Mouse (Mus musculus) heart, postnatal 0 days (tissue): Measurements from ENCODE around the gene Nup107. TPM values are rescaled to one million over a fixed set of nuclear protein-coding genes. Genes with fewer than 3 reads are reported as not detected.

ENCODE experiments used
- ATAC-seq: fragments of 200-750 bp; cut with Nextera tagmentation; 2 replicates; pipeline ENCODE4 v1.8.0; 2017; ENCODE audit warnings: low read depth, moderate number of reproducible peaks, moderate library complexity; ENCODE audit not compliant: insufficient read depth
- DNase-seq: peaks from one replicate; pipeline ENCODE4 v3.0.0-alpha.2; 2016; ENCODE audit warnings: low spot score
- H3K27ac ChIP-seq: fragments of 300-500 bp; sonication (generic); 2 replicates; pipeline ENCODE4 v1.5.1; 2014; ENCODE audit warnings: low read depth, mild to moderate bottlenecking
- H3K27me3 ChIP-seq: fragments of 300-500 bp; sonication (generic); 2 replicates; pipeline ENCODE4 v1.6.1; 2014; ENCODE audit warnings: low read length, mixed read lengths; ENCODE audit not compliant: control insufficient read depth, insufficient read depth
- H3K36me3 ChIP-seq: fragments of 300-500 bp; sonication (generic); replicated peaks from 2 replicates; pipeline ENCODE4 v1.6.1; 2014; ENCODE audit warnings: low read length, mixed read lengths; ENCODE audit not compliant: control insufficient read depth, insufficient read depth
- H3K4me1 ChIP-seq: fragments of 300-500 bp; sonication (generic); 2 replicates; pipeline ENCODE4 v1.6.1; 2014; ENCODE audit warnings: antibody characterized with exemption; ENCODE audit not compliant: control insufficient read depth, insufficient read depth
- H3K4me2 ChIP-seq: fragments of 300-500 bp; sonication (generic); 2 replicates; pipeline ENCODE4 v1.6.1; 2014; ENCODE audit warnings: low read depth, mild to moderate bottlenecking, low read length, moderate library complexity
- H3K4me3 ChIP-seq: fragments of 300-500 bp; sonication (generic); 2 replicates; pipeline ENCODE4 v1.5.1; 2014; ENCODE audit warnings: low read depth, low read length
- H3K9ac ChIP-seq: fragments of 300-500 bp; sonication (generic); replicated peaks from 2 replicates; pipeline ENCODE4 v1.6.1; 2014; ENCODE audit warnings: low read depth, low read length, mixed read lengths
- H3K9me3 ChIP-seq: fragments of 300-500 bp; sonication (generic); replicated peaks from 2 replicates; pipeline ENCODE4 v1.6.1; 2016; ENCODE audit warnings: low read length; ENCODE audit not compliant: control insufficient read depth
- CTCF ChIP-seq: IDR thresholded peaks from 2 replicates; pipeline ENCODE4 v1.5.1; 2016; ENCODE audit warnings: antibody characterized with exemption, control low read depth, low read depth
- EP300 ChIP-seq: IDR thresholded peaks from 2 replicates; pipeline ENCODE4 v1.6.1; 2016; ENCODE audit warnings: antibody characterized with exemption, low read depth
- WGBS: fragments of 180-500 bp; shearing (Covaris S2); extraction: QIAGEN DNeasy Blood & Tissue Kit; methylation state at CpG from one replicate; pipeline ENCODE4 v1.1.7; 2014; 5-methylcytosine and 5-hydroxymethylcytosine counted together
- polyA plus RNA-seq: library from polyadenylated mRNA; unstranded; fragments of >200 nt; fragmentation: Nextera tagmentation; extraction: Ambion mirVana; gene quantifications from 2 replicates; pipeline ENCODE4 v1.2.1, GENCODE M21; 2015
- total RNA-seq: library from RNA; depleted of rRNA; stranded (reverse); fragments of >200 nt; gene quantifications from 2 replicates; pipeline ENCODE4 v1.2.3, GENCODE M21; 2014; ENCODE audit warnings: low replicate concordance

The Nup107 gene
- total and polyA plus RNA-seq, 2 experiments from 2014 or later: 18.6 to 23.6 TPM

GRCm38 (mm10) chr10:117776281-117777102 lies 16.0 kb downstream of the Nup107 start:
- 60% methylated on average over 12 of the region's 12 CpGs for WGBS
- Histone ChIP-seq H3K4me1 (no peaks in the 10 kb centered on the region), H3K4me3 (no peak overlapping the region), H3K9me3 (no peaks in the 10 kb centered on the region), H3K9ac (no peak overlapping the region), H3K27ac (no peak overlapping the region), H3K36me3 (peaks cover 77% of the 10 kb centered on the region), H3K27me3 (no peaks in the 10 kb centered on the region), H3K4me2 (no peak overlapping the region)
- ATAC-seq: no peak
- DNase-seq: no peak
- TF ChIP-seq EP300: no peak
- no peak for TF ChIP-seq CTCF

GRCm38 (mm10) chr10:117775401-117776144 lies 16.9 kb downstream of the Nup107 start:
- DNase-seq (no peak), ATAC-seq (no peak)
- H3K9ac ChIP-seq: no peak overlapping the region
- no peak overlapping the region for H3K4me3 ChIP-seq
- no peak overlapping the region for H3K4me2 ChIP-seq
- WGBS: 86% methylated on average over 6 of the region's 6 CpGs
- H3K9me3 ChIP-seq: no peaks in the 10 kb centered on the region
- H3K27me3 ChIP-seq: no peaks in the 10 kb centered on the region
- no peak overlapping the region for H3K27ac ChIP-seq
- no peaks in the 10 kb centered on the region for H3K4me1 ChIP-seq
- TF ChIP-seq EP300: no peak
- no peak for TF ChIP-seq CTCF
- peaks cover 76% of the 10 kb centered on the region for H3K36me3 ChIP-seq

GRCm38 (mm10) chr10:117774817-117775120 lies 17.7 kb downstream of the Nup107 start:
- Histone ChIP-seq H3K9ac (no peak overlapping the region), H3K4me1 (no peaks in the 10 kb centered on the region), H3K4me2 (no peak overlapping the region), H3K9me3 (no peaks in the 10 kb centered on the region), H3K27me3 (no peaks in the 10 kb centered on the region), H3K4me3 (no peak overlapping the region), H3K27ac (no peak overlapping the region), H3K36me3 (peaks cover 78% of the 10 kb centered on the region)
- TF ChIP-seq EP300: no peak
- TF ChIP-seq CTCF: no peak
- WGBS: 97% methylated on average over 1 of the region's 1 CpGs
- DNase-seq: no peak
- ATAC-seq: no peak

- Histone ChIP-seq H3K9ac (no peak overlapping the region), H3K9me3 (no peaks in the 10 kb centered on the region), H3K4me3 (no peak overlapping the region), H3K4me1 (no peaks in the 10 kb centered on the region), H3K27ac (no peak overlapping the region), H3K36me3 (peaks cover 82% of the 10 kb centered on the region), H3K4me2 (no peak overlapping the region), H3K27me3 (no peaks in the 10 kb centered on the region)
- DNase-seq (no peak), ATAC-seq (no peak)
- 92% methylated on average over 22 of the region's 22 CpGs for whole genome bisulfite sequencing
- no peak for TF ChIP-seq EP300
- TF ChIP-seq CTCF: no peak
Measured at GRCm38 (mm10) chr10:117774011-117774816, 18.3 kb downstream of the Nup107 start.

- Histone ChIP-seq H3K4me1 (no peaks in the 10 kb centered on the region), H3K36me3 (peaks cover 80% of the 10 kb centered on the region), H3K9ac (no peak overlapping the region), H3K4me3 (no peak overlapping the region), H3K9me3 (no peaks in the 10 kb centered on the region), H3K27me3 (no peaks in the 10 kb centered on the region), H3K27ac (no peak overlapping the region), H3K4me2 (no peak overlapping the region)
- WGBS: 94% methylated on average over 7 of the region's 7 CpGs
- ATAC-seq: no peak
- TF ChIP-seq EP300: no peak
- TF ChIP-seq CTCF: no peak
- no peak for DNase-seq
Measured at GRCm38 (mm10) chr10:117773106-117773720, 19.3 kb downstream of the Nup107 start.
